Mouse (Mus musculus): ENCODE results near the gene Naa16. TPM values are rescaled to one million over a fixed set of nuclear protein-coding genes. Genes with fewer than 3 reads are reported as not detected.

Gene Naa16
- polyA plus RNA-seq, 2 experiments = 9.1 to 24.2 TPM

DNA sequence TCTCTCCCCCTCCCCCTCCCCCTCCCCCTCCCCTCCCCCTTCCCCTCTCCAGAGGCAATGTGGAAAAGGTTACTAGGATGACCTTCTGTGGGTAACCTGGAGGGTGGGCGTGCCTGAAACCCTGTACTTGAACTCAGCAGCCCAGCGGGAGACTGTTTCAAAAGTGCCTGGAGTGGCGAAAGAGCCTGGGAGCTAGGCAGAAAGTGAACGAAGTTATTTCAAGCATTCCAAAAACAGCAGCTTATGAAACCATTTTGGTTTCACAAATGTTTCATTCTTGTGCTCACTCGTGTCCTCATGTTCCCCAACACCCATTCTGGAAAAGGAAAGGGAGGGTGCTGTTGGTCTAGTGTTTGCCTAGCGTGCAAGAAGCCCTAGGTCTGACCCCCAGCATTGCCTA is 90.8 kb downstream of the Naa16 start:
- no peak for TF ChIP-seq CTCF (IDR thresholded peaks at IDR 0.05; ENCODE audit: low read depth)
- no peak for TF ChIP-seq EP300 (IDR thresholded peaks at IDR 0.05; ENCODE audit: low read depth)
- no peak for DNase-seq (ENCODE audit: low read depth in 3 of 3, low spot score in 3 of 3)
- WGBS (ENCODE audit: insufficient replicate concordance) = 40% methylated on average over 6 of the region's 6 CpGs
- Histone ChIP-seq H3K4me2 (ENCODE audit: low read depth) (peak overlapping the region; percentile 91), H3K9ac (replicated peaks) (peak overlapping the region; percentile 95), H3K27me3 (ENCODE audit: control insufficient read depth, insufficient read depth, low read length) (no peaks in the 10 kb centered on the region), H3K9me3 (ENCODE audit: control insufficient read depth, low read length) (no peaks in the 10 kb centered on the region), H3K36me3 (replicated peaks; ENCODE audit: control insufficient read depth, insufficient read depth, low read depth) (peaks cover 31% of the 10 kb centered on the region), H3K4me3 (ENCODE audit: insufficient read depth in 1 of 2, low read depth in 2 of 2, low read length in 2 of 2) (peak overlapping the region; percentile 78), H3K27ac (peak overlapping the region; percentile 78), H3K4me1 (replicated peaks; ENCODE audit: control insufficient read depth in 2 of 2, insufficient read depth in 2 of 2, low read length in 1 of 2) (peaks cover 55 to 66% of the 10 kb centered on the region in 2 experiments)
- no peak for ATAC-seq (ENCODE audit: insufficient read depth)

DNA sequence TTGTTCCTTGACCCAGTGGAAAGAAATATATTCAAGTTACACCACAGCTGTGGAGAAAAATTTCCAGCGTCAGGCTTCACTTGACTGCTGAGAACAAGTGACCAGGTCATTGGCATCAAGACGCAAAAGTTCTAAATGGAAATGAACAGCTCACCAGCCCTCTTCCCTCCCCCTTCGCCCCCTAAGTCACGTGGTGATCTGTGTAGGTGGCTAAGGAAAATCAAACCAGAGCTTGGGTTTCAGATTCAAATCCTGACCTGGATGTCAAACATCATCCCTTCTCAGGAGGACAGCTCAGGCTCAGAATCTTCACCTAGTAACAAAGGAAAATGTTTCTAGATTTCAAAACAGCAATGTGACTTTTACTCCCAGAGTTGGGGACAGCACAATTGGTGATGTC is 91.3 kb downstream of the Naa16 start:
- no peak for TF ChIP-seq EP300 (IDR thresholded peaks at IDR 0.05; ENCODE audit: low read depth)
- no peak for TF ChIP-seq CTCF (IDR thresholded peaks at IDR 0.05; ENCODE audit: low read depth)
- Histone ChIP-seq H3K9ac (replicated peaks) (peak overlapping the region; percentile 73), H3K4me3 (ENCODE audit: insufficient read depth in 1 of 2, low read depth in 2 of 2, low read length in 2 of 2) (peak overlapping the region; percentile 58 to 78), H3K36me3 (replicated peaks; ENCODE audit: control insufficient read depth, insufficient read depth, low read depth) (peaks cover 31% of the 10 kb centered on the region), H3K27ac (peak overlapping the region; percentile 91), H3K27me3 (ENCODE audit: control insufficient read depth, insufficient read depth, low read length) (no peaks in the 10 kb centered on the region), H3K4me1 (replicated peaks; ENCODE audit: control insufficient read depth in 2 of 2, insufficient read depth in 2 of 2, low read length in 1 of 2) (peaks cover 59 to 71% of the 10 kb centered on the region in 2 experiments), H3K9me3 (ENCODE audit: control insufficient read depth, low read length) (no peaks in the 10 kb centered on the region), H3K4me2 (ENCODE audit: low read depth) (peak overlapping the region; percentile 91)
- WGBS (ENCODE audit: insufficient replicate concordance) = 59% methylated on average over 4 of the region's 4 CpGs
- ATAC-seq (ENCODE audit: insufficient read depth) = no peak
- no peak for DNase-seq (ENCODE audit: low read depth in 3 of 3, low spot score in 3 of 3)

DNA sequence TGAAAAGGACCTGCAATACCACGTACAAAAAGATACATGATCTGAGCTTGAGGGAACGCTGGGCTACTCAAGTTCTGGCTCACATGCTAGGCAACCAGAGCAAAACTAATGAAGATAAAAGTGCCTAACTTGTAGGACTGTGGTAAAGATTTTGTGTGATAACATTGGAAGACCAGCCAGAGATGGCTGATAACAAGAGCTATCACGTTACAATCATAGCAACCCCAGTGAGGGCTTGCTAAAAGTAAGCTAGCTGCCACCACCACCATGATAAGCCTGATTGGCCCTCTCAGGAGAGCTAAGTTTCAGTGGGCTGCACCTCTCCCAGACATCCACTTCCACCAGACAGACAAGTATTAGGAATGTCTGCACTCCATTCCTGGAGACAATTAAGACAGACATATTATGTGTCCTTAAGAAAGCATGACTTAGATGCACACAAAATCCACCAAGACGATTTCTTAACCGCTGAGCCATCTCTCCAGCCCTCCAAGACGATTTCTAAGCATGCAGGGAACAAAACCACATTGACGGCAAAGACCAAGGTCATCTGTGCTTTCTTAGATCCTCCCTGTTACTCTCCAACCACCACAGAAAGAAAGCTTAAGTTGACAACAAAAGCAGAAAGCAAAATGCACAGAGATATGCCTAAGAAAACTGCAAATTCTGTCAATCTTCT is 92.1 kb downstream of the Naa16 start:
- peak overlapping the region; percentile 58 to 78 for H3K4me3 ChIP-seq (ENCODE audit: insufficient read depth in 1 of 2, low read depth in 2 of 2, low read length in 2 of 2)
- peak overlapping the region; percentile 91 for H3K4me2 ChIP-seq (ENCODE audit: low read depth)
- no peaks in the 10 kb centered on the region for H3K9me3 ChIP-seq (ENCODE audit: control insufficient read depth, low read length)
- ATAC-seq (ENCODE audit: insufficient read depth) (no peak), DNase-seq (ENCODE audit: low read depth in 3 of 3, low spot score in 3 of 3) (no peak)
- WGBS (ENCODE audit: insufficient replicate concordance) = 46% methylated on average over 7 of the region's 7 CpGs
- H3K36me3 ChIP-seq (replicated peaks; ENCODE audit: control insufficient read depth, insufficient read depth, low read depth) = peaks cover 36% of the 10 kb centered on the region
- no peak for TF ChIP-seq EP300 (IDR thresholded peaks at IDR 0.05; ENCODE audit: low read depth)
- no peak for TF ChIP-seq CTCF (IDR thresholded peaks at IDR 0.05; ENCODE audit: low read depth)
- peak overlapping the region; percentile 91 for H3K27ac ChIP-seq
- no peaks in the 10 kb centered on the region for H3K27me3 ChIP-seq (ENCODE audit: control insufficient read depth, insufficient read depth, low read length)
- H3K4me1 ChIP-seq (replicated peaks; ENCODE audit: control insufficient read depth in 2 of 2, insufficient read depth in 2 of 2, low read length in 1 of 2) = peaks cover 57 to 70% of the 10 kb centered on the region in 2 experiments
- peak overlapping the region; percentile 73 for H3K9ac ChIP-seq (replicated peaks)

DNA sequence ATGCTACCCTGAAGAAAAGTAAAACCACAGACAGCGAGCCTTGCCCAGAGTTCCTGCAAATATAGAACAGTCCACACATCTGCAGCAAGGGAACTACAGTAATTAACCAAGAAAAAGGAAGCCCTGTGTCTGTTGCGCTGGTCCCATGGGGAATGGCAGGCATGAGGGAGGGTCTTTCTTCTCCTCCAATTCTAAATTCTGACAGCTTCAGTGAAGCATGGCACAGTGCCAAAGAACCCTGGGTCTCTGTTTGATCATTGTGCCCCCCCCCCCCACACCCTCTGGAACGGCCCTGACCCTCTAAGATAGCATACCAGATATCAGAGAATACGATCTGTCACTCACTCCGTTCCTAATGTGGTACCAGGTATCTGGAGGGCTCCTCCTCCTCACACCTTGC is 93.7 kb downstream of the Naa16 start:
- WGBS (ENCODE audit: insufficient replicate concordance) = 16% methylated on average over 5 of the region's 5 CpGs
- TF ChIP-seq CTCF (IDR thresholded peaks at IDR 0.05; ENCODE audit: low read depth) (no peak), EP300 (IDR thresholded peaks at IDR 0.05; ENCODE audit: low read depth) (no peak)
- ATAC-seq (ENCODE audit: insufficient read depth) (no peak), DNase-seq (ENCODE audit: low read depth in 3 of 3, low spot score in 3 of 3) (no peak)
- Histone ChIP-seq H3K9ac (replicated peaks) (peak overlapping the region; percentile 73), H3K4me3 (ENCODE audit: insufficient read depth in 1 of 2, low read depth in 2 of 2, low read length in 2 of 2) (peak overlapping the region; percentile 58 to 78), H3K27ac (peak overlapping the region; percentile 91), H3K4me1 (replicated peaks; ENCODE audit: control insufficient read depth in 2 of 2, insufficient read depth in 2 of 2, low read length in 1 of 2) (peaks cover 58 to 67% of the 10 kb centered on the region in 2 experiments), H3K4me2 (ENCODE audit: low read depth) (peak overlapping the region; percentile 91), H3K27me3 (ENCODE audit: control insufficient read depth, insufficient read depth, low read length) (no peaks in the 10 kb centered on the region), H3K36me3 (replicated peaks; ENCODE audit: control insufficient read depth, insufficient read depth, low read depth) (peaks cover 52% of the 10 kb centered on the region), H3K9me3 (ENCODE audit: control insufficient read depth, low read length) (no peaks in the 10 kb centered on the region)

DNA sequence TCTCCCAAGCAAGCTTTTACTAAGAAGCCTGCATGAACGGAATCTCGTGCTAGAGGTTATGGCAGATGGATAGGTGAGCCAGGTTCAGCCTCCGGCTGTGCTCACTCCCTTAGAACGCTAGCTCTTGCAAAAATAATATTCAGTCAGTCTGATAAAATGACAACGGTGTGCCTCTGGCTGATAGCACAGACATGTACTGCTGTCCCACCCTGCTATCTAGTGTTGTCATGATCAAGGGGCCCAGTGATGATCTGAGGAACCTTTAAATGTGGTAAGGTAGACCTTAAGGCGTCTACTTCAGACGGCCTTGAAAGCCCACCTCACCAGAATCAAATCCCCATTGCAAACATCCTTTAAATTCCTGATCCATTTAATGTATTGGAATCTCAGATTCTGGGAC is 94.4 kb downstream of the Naa16 start:
- peak; percentile 61 for ATAC-seq (ENCODE audit: insufficient read depth)
- WGBS (ENCODE audit: insufficient replicate concordance) = 16% methylated on average over 7 of the region's 7 CpGs
- Histone ChIP-seq H3K9ac (replicated peaks) (peak overlapping the region; percentile 55), H3K36me3 (replicated peaks; ENCODE audit: control insufficient read depth, insufficient read depth, low read depth) (peaks cover 58% of the 10 kb centered on the region), H3K4me3 (ENCODE audit: insufficient read depth in 1 of 2, low read depth in 2 of 2, low read length in 2 of 2) (peak overlapping the region; percentile 41 to 78), H3K4me1 (replicated peaks; ENCODE audit: control insufficient read depth in 2 of 2, insufficient read depth in 2 of 2, low read length in 1 of 2) (peaks cover 58 to 69% of the 10 kb centered on the region in 2 experiments), H3K9me3 (ENCODE audit: control insufficient read depth, low read length) (no peaks in the 10 kb centered on the region), H3K27ac (peak overlapping the region; percentile 89), H3K4me2 (ENCODE audit: low read depth) (peak overlapping the region; percentile 91), H3K27me3 (ENCODE audit: control insufficient read depth, insufficient read depth, low read length) (no peaks in the 10 kb centered on the region)
- DNase-seq (ENCODE audit: low read depth in 3 of 3, low spot score in 3 of 3) = peak; percentile 72 to 75 (median 73)
- TF ChIP-seq EP300 (IDR thresholded peaks at IDR 0.05; ENCODE audit: low read depth) (peak; percentile 87), CTCF (IDR thresholded peaks at IDR 0.05; ENCODE audit: low read depth) (no peak)

Data from liver, embryonic 14.5 days (tissue).